Mouse (Mus musculus) layer of hippocampus, adult 2 months (tissue): ENCODE measurements around the gene Il9. TPM values are rescaled to one million over a fixed set of nuclear protein-coding genes. Genes with fewer than 3 reads are reported as not detected.
A peak's percentile ranks its signal among the peaks of the same experiment; 100 is the strongest.

Source experiments
- DNase-seq, 2 experiments: peaks; one replicate each; pipeline ENCODE4 v3.0.0; 2022; ENCODE audit warnings: low spot score in 2 of 2
- H3K27ac ChIP-seq: fragments of 200-600 bp; 2 replicates; pipeline ENCODE4 v1.8.1; 2022
- H3K4me3 ChIP-seq: fragments of 200-600 bp; 2 replicates; pipeline ENCODE4 v1.8.1; 2022; ENCODE audit warnings: mild to moderate bottlenecking
- CTCF ChIP-seq: fragments of 200-600 bp; conservative IDR thresholded peaks from 2 replicates; pipeline ENCODE4 v1.8.1; 2022; ENCODE audit warnings: antibody characterized with exemption, mild to moderate bottlenecking, moderate library complexity
- total RNA-seq, 2 experiments: library from RNA; stranded (reverse); gene quantifications; 2 replicates each; pipeline ENCODE4 v1.2.3; 2021

Gene Il9
- total RNA-seq, 2 experiments from 2014 or later, result not detected

DNA sequence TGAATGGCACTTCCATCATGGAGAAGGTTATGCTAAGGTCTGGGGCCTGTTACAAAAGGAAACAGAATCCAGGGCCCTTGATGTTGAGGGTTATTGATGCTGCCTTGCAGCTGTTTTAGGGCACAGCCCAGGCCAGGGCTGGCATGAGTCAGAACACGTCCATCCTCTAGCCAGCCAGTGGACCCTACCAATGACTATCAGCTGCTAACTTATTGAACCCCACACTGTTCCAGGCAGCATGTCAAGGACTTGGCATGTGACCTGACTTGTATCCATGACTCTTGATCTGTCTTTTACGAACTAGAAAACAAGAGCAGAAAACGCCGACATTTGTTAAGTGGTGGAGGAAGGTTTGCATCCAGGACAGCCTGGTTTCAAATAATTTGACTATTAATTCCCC lies 19.3 kb downstream of the Il9 start:
- DNase-seq, result no peak
- Histone ChIP-seq H3K27ac (no peak overlapping the region), H3K4me3 (no peak overlapping the region)
- TF ChIP-seq CTCF, result no peak

DNA sequence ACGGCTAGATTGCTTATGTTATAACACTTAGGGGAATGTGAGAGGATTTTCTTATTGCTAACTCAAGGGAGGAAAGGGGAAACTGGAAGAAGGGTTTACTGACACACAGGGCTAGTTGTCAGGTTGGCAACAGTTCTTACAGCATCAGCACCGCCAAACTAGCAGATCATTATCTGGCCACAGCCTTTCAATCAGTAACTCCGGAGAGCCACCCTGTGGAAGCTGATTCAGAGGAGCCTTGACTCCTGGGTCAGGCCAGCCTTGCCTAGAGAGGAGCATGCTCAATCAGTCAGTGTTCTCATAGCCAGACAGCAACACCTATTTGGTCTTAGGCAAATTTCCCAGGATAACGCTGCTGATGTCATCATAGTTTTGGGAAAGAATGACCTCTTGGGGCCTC lies 20.6 kb downstream of the Il9 start:
- no peak for TF ChIP-seq CTCF
- H3K4me3 ChIP-seq, result no peak overlapping the region
- no peak overlapping the region for H3K27ac ChIP-seq
- DNase-seq, result no peak

DNA sequence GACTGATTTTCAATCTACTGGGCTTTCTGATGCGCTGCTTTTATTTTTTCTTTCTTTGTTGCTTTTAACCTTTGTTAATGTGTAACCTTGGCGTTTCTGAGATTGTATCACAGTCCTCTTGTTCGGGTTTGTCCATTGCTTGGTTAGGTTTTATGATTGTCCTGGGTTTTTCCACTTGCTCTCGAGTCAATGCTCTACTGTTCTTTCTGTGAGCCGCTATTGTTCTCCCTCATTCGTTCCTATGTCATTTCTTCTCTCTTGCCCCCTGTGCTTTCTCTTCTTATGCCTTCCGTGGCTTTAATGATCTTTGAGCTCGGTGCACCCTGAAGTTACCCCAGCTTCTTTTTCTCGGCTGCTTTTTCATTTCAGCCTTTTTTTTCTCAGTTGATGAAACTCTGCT lies 24.0 kb downstream of the Il9 start:
- no peak for DNase-seq
- Histone ChIP-seq H3K4me3 (no peak overlapping the region), H3K27ac (peak overlapping the region; percentile 65; the same call in 1 of the 2 replicates)
- TF ChIP-seq CTCF, result no peak

DNA sequence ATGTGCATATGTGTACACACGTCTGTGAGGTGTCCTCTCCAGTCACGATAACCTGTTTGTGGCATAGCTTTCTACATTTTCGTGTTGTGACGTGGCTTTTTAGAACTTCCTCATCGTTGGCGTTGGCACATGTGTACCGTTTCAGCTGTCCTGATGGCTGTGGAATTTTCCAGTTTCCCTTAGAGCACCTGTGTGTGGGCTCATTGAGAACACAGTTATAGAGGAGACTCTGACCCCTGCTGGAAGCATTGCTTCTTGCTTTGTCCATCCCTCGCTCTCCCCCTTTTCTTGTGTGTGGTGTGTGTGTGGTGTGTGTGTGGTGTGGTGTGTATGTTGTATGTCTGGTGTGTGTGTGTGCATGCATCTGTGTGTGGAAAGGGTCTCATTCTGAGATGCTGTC lies 32.0 kb downstream of the Il9 start:
- DNase-seq, result no peak
- Histone ChIP-seq H3K4me3 (no peak overlapping the region), H3K27ac (no peak overlapping the region)
- peak; percentile 27; the same call in 1 of the 2 replicates for TF ChIP-seq CTCF

DNA sequence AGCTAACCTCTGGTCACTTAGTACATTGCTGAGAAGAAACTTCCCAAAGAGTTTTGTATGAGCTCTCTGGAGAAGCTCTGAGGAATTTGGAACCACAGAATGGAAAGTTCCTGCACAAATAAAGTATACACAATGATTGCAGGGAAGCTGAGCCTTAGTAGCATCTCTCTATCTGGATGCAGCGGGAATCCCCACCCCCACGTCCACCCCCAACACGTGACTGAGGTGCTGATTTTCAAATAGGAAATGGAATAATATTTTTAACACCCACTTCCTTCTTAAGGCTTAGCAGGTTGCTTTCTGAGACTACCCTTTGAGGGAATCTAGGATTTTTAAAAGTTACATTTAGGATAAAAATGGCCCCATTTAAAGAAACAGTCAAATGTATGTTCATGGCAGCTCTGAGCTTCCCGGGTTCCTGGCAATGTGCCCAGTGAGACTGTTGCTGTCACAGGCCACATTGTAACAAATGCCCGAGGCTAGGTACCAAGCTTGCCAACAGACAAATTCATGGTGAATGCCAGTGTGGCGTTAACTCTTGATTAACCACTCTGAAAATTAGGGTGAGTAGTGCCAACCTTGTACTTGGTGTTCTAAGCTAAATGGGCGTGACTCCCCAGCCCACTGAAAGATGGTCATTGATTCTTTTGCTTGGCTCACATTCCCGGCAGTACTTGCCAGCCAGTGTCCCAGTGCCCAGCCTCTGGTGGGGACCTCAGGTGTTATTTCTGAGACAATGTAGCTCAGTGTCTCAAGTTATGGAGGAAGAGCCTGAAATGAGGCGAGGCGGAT lies 32.6 kb downstream of the Il9 start:
- no peak overlapping the region for H3K4me3 ChIP-seq
- DNase-seq, result no peak
- no peak overlapping the region for H3K27ac ChIP-seq
- TF ChIP-seq CTCF, result no peak

DNA sequence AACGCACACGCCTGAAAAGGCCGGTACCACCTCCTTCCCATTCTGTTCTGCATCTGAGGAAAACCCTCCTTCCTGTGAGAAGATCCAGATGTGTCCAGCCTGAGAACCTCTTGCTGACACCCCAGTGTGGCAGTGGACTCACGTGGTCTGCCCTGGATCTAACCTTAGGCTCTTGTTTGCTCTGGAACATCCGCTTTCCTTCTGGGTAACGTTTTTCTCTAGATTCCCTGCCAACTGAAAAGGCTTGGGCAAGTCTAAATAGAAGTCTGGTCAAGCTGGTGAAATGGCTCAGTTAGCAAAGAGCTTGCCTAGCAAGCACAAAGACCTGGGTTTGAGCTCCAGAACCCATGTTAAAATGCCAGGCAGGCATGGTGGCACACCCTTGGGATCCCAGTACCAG lies 37.0 kb downstream of the Il9 start:
- no peak for DNase-seq
- no peak overlapping the region for H3K4me3 ChIP-seq
- no peak overlapping the region for H3K27ac ChIP-seq
- TF ChIP-seq CTCF, result no peak

DNA sequence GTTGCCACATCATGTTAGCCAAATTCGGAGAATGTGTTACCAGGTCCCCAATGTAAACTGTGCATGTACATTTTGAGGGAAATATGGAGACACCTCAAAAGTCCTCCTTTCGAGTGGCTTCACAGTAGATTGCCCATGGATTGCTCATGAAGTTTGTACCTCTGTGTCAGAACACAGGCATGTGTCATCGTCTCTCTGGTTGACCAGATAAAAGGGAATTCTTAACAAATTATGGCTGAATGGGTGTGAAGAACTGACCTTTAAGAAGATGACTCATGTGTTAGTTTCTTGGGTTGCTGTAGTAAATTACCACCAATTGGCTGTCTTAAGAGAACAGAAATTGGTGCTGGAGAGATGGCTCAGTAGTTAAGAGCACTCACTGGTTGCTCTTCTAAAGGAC lies 37.9 kb downstream of the Il9 start:
- DNase-seq, result no peak
- no peak for TF ChIP-seq CTCF
- Histone ChIP-seq H3K4me3 (no peak overlapping the region), H3K27ac (no peak overlapping the region)

DNA sequence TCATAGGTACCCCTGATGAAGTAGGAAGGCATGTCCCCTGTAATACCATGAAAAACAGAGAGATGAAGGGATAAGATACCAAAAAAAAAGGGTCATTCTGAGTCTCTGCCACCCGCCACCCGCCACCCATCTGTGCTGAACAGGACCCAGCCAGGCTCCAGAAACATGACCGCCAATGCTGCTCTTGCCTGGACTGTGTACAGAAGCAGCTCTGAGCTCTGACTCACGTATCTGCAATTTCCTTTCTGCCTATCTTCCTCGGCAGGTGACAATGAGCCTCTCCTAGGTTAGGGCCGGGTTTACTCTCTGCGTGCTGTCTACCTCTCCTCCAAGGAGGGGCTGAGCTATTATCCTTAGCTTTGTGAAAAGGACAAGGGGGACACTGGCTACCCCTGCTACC lies 38.6 kb downstream of the Il9 start:
- Histone ChIP-seq H3K4me3 (no peak overlapping the region), H3K27ac (no peak overlapping the region)
- DNase-seq, result no peak
- TF ChIP-seq CTCF, result no peak

DNA sequence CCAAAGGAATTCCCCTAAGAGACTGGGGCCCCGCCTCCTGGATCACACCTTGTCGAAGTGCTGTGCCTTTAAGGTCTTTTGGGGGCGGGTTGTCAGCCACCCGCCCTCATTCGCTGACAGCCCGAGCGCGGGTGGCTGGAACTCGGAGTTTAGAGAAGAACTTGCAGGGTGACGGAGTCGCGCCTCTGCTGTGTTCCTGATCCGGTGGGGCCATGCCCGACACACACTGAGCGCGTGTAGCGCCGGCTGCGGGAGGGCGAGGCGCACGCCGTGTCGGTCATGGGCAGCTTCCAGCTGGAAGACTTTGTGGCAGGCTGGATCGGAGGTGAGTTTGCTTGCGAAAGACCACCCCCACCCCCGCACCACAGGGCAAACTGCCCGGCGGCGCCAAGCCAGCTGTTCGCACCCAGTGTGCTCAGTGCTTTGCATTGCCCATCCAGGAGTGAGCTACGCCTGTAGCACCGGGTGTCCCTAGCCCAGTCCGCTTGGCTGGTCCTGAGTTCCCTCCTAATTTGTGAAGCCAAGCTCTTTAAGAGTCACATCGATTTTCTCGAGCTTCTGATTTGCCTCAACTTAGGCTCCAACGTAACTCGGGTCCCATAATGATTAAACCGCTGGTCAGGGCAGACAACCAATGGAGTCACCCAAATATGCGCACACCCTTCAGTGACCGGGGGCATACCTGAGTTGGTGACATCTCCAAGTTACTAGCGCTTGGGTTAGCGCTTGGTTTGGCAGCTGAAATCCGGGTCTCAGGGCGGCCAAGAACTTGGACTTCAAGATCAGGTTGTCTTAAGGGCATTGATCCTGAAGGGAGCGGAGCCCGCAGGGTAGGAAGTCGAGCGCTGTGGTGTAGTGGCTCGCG lies 43.6 kb downstream of the Il9 start, which contains the start of gene Slc25a48:
TSS of gene Slc25a48 (plus strand) at position 145 of the 865 bp plus-strand sequence.
- no peak within 1 kb of the TSS for H3K27ac ChIP-seq
- TF ChIP-seq CTCF, result no peak
- peak within 1 kb of the TSS; percentile 37 for H3K4me3 ChIP-seq
- DNase-seq, result no peak

DNA sequence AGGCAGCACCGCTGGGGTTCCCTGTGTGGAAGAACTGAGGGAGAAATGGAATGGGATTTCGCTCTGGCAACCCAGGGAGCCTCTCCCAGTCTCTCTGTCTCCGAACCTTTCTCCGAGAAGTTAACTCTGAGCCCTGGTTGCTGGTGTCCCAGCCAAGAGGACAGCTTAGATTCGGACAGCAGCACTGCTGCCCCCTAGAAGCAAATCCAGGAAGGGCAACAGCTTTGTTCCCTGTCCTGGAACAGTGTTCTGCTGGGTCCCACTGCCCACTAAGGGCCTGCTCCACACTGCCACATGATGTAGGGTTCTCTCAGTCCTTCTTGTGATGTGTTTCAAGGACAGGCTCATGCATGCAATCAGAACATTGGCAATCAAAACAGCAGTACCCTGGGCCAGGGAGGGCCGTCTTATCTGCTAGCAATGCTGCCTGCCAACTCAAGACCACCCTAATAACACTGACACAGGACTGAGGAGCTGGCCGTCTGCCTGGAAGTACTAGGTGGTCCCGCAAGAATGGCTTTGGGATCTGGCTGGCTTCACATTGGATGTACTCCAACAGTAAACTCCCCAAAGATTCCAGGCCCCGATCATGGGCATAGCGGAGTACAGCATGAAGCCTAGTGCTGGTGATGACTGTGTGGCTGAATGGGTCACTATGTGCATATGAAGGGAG lies 46.3 kb downstream of the Il9 start:
- no peak overlapping the region for H3K4me3 ChIP-seq
- no peak overlapping the region for H3K27ac ChIP-seq
- DNase-seq, result no peak
- TF ChIP-seq CTCF, result peak; percentile 60

DNA sequence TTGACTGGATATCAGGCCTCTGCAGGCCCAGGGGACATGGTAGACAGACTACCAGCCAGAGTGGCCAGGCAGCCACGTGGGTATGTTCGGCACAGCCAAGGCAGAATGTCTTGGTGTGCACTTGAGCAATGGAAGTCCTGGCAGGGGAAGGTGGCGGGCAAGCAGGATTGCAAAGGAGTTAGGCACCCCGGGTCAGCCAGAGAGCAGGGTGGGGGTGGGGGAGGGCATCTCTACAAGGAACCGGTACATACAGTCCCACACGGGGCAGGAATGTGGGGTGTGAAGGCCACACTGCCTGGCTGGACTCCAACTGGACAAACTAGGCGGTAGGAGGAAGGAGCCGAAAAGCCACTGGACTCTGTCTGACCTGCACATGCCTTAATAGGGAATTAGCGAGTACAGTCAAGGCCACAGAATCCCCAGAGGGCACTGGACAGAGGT lies 47.7 kb downstream of the Il9 start:
- DNase-seq, result no peak
- H3K4me3 ChIP-seq, result no peak overlapping the region
- TF ChIP-seq CTCF, result no peak
- H3K27ac ChIP-seq, result no peak overlapping the region

DNA sequence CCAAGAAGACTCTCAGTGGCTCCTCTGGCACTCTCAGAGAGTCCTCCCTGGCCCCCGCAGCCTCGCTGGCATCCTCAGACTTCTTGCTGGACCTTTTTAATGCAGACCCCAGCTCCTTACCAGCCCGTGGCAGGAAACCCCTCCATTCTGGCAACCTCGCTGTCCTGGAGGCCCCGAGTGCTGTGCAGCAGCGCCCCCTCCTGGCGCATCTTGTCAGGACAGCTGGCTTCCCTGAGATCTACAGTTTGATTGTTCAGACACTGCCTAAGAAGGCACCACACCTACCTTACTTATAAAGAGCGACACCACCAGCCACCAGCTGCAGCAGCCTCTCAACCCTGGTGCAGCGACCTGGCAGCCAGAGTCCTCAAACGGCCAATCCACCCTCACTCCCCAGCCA lies 48.6 kb downstream of the Il9 start:
- DNase-seq, result peak; percentile 32 to 71
- Histone ChIP-seq H3K4me3 (no peak overlapping the region; the same call in 1 of the 2 replicates), H3K27ac (no peak overlapping the region)
- TF ChIP-seq CTCF, result peak; percentile 90

DNA sequence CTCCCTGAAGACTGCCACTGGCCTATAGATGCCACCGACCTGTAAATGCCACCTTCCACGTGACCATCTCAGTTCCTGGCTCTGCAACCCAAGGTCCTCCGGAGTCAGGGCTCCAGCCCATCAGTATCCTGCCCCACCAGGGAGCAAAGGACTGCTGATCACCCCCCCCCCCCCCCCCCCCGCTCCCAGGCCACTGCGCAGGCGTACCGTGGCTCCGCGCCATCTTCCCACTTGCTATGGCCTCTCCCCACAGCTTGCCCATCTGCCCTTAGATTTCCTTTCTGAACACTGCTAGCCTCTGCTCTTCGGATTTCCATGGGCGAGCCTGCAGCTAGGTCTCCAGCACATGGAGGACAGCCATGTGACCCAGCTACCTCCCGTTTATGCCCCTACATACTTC lies 49.5 kb downstream of the Il9 start:
- TF ChIP-seq CTCF, result no peak
- no peak overlapping the region for H3K27ac ChIP-seq

More for the DNA sequence above, 49.5 kb downstream of the Il9 start:
- no peak overlapping the region for H3K4me3 ChIP-seq
- DNase-seq, result no peak

Other genes with a start within 250 kb of the Il9 start
- gene Neurog1, start 230.1 kb downstream of the Il9 start, total RNA-seq, result under 1 TPM in 1 of 2 experiments, not detected in 1; 0.20 TPM
- 100 to 1,000 TPM; 123 to 125 TPM for gene Cxcl14, start 185.7 kb downstream of the Il9 start, total RNA-seq
- gene Gm3045, start 55.7 kb downstream of the Il9 start, total RNA-seq, result not detected
- not detected for gene Slc25a48, start 43.9 kb downstream of the Il9 start, total RNA-seq
- gene Fbxl21, start 40.2 kb upstream of the Il9 start, total RNA-seq, result 1 to 10 TPM; 5.5 to 8.2 TPM
- not detected for gene Lect2, start 66.3 kb upstream of the Il9 start, total RNA-seq
- gene Tgfbi, start 127.3 kb upstream of the Il9 start, total RNA-seq, result 1 to 10 TPM; 3.1 to 3.8 TPM
- gene Smad5, start 220.8 kb upstream of the Il9 start, total RNA-seq, result 10 to 100 TPM; 26.3 to 28.0 TPM